Mouse (Mus musculus): Measurements from ENCODE around the gene Flrt2. TPM values are rescaled to one million over a fixed set of nuclear protein-coding genes. Genes with fewer than 3 reads are reported as not detected.

Flrt2 gene
- polyA plus RNA-seq, 1 experiment from 2014 or later = 22.9 TPM

- ATAC-seq (ENCODE audit: insufficient read depth, low FRiP score, low TSS enrichment) (no peak), DNase-seq (ENCODE audit: low spot score) (peak; percentile 29)
- Histone ChIP-seq H3K4me3 (ENCODE audit: low read depth, low read length) (peak overlapping the region; percentile 76), H3K27ac (ENCODE audit: low read depth, low read length) (no peak overlapping the region), H3K27me3 (ENCODE audit: control insufficient read depth, insufficient read depth, low read length) (peaks cover 25% of the 10 kb centered on the region), H3K36me3 (ENCODE audit: control insufficient read depth, insufficient read depth, low read length) (no peaks in the 10 kb centered on the region), H3K4me2 (ENCODE audit: low read depth) (peak overlapping the region; percentile 81), H3K4me1 (ENCODE audit: control insufficient read depth, insufficient read depth, low read length) (peaks cover 5% of the 10 kb centered on the region; the same call in 1 of the 2 replicates), H3K9ac (ENCODE audit: low read length) (no peak overlapping the region), H3K9me3 (ENCODE audit: control insufficient read depth, low read length) (no peaks in the 10 kb centered on the region)
- 0% methylated on average over 13 of the region's 13 CpGs for WGBS
Measured at GRCm38 (mm10) chr12:95692948-95693650, 1.1 kb downstream of the Flrt2 start.

GRCm38 (mm10) chr12:95693651-95694471, 1.8 kb downstream of the Flrt2 start:
- no peaks in the 10 kb centered on the region for H3K9me3 ChIP-seq (ENCODE audit: control insufficient read depth, low read length)
- H3K27ac ChIP-seq (ENCODE audit: low read depth, low read length) = no peak overlapping the region
- ATAC-seq (ENCODE audit: insufficient read depth, low FRiP score, low TSS enrichment) = 0 out of 2 replicates have a peak, but pooled peaks have one; percentile 7
- H3K27me3 ChIP-seq (ENCODE audit: control insufficient read depth, insufficient read depth, low read length) = peaks cover 25% of the 10 kb centered on the region
- peak overlapping the region; percentile 81 for H3K4me2 ChIP-seq (ENCODE audit: low read depth)
- peaks cover 6% of the 10 kb centered on the region; the same call in 1 of the 2 replicates for H3K4me1 ChIP-seq (ENCODE audit: control insufficient read depth, insufficient read depth, low read length)
- no peak overlapping the region for H3K9ac ChIP-seq (ENCODE audit: low read length)
- no peaks in the 10 kb centered on the region for H3K36me3 ChIP-seq (ENCODE audit: control insufficient read depth, insufficient read depth, low read length)
- peak; percentile 58 for DNase-seq (ENCODE audit: low spot score)
- H3K4me3 ChIP-seq (ENCODE audit: low read depth, low read length) = peak overlapping the region; percentile 76
- under 1% methylated on average over 28 of the region's 28 CpGs for WGBS

DNA sequence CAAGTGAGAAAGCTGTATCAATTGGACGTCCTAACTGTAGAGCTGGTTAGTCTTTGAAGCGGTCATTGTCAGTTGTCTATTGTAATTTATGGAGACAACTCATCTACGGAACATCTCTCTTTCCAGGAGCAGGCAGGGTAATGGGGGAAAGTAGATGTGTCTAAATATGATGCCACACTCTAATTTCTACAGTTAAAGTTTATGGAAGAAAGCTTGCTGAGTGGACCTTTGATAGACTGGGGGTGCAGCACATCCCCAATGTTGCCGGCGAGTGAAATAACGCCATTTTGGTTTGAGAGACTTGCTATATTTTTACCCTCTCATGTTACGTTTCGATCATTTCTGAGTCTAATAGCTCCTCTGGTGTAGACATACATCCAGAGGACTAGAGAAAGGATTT, 2.5 kb downstream of the Flrt2 start:
- no peak overlapping the region for H3K27ac ChIP-seq (ENCODE audit: low read depth, low read length)

GRCm38 (mm10) chr12:95694991-95695833, 3.2 kb downstream of the Flrt2 start:
- WGBS = under 1% methylated on average over 52 of the region's 68 CpGs
- Histone ChIP-seq H3K9me3 (ENCODE audit: control insufficient read depth, low read length) (no peaks in the 10 kb centered on the region), H3K4me1 (ENCODE audit: control insufficient read depth, insufficient read depth, low read length) (peaks cover 6% of the 10 kb centered on the region; the same call in 1 of the 2 replicates), H3K36me3 (ENCODE audit: control insufficient read depth, insufficient read depth, low read length) (no peaks in the 10 kb centered on the region), H3K4me3 (ENCODE audit: low read depth, low read length) (peak overlapping the region; percentile 76), H3K27me3 (ENCODE audit: control insufficient read depth, insufficient read depth, low read length) (peaks cover 25% of the 10 kb centered on the region), H3K4me2 (ENCODE audit: low read depth) (peak overlapping the region; percentile 81), H3K9ac (ENCODE audit: low read length) (peak overlapping the region; percentile 78), H3K27ac (ENCODE audit: low read depth, low read length) (peak overlapping the region; percentile 47)
- ATAC-seq (ENCODE audit: insufficient read depth, low FRiP score, low TSS enrichment) (peak; percentile 91), DNase-seq (ENCODE audit: low spot score) (peak; percentile 88)

More for the DNA sequence above, 2.5 kb downstream of the Flrt2 start:
- peaks cover 6% of the 10 kb centered on the region; the same call in 1 of the 2 replicates for H3K4me1 ChIP-seq (ENCODE audit: control insufficient read depth, insufficient read depth, low read length)
- H3K36me3 ChIP-seq (ENCODE audit: control insufficient read depth, insufficient read depth, low read length) = no peaks in the 10 kb centered on the region
- ATAC-seq (ENCODE audit: insufficient read depth, low FRiP score, low TSS enrichment) (no peak), DNase-seq (ENCODE audit: low spot score) (no peak)
- WGBS = 0% methylated on average over 8 of the region's 8 CpGs
- peak overlapping the region; percentile 76 for H3K4me3 ChIP-seq (ENCODE audit: low read depth, low read length)
- peak overlapping the region; percentile 81 for H3K4me2 ChIP-seq (ENCODE audit: low read depth)
- H3K9me3 ChIP-seq (ENCODE audit: control insufficient read depth, low read length) = no peaks in the 10 kb centered on the region
- H3K9ac ChIP-seq (ENCODE audit: low read length) = no peak overlapping the region
- H3K27me3 ChIP-seq (ENCODE audit: control insufficient read depth, insufficient read depth, low read length) = peaks cover 25% of the 10 kb centered on the region

DNA sequence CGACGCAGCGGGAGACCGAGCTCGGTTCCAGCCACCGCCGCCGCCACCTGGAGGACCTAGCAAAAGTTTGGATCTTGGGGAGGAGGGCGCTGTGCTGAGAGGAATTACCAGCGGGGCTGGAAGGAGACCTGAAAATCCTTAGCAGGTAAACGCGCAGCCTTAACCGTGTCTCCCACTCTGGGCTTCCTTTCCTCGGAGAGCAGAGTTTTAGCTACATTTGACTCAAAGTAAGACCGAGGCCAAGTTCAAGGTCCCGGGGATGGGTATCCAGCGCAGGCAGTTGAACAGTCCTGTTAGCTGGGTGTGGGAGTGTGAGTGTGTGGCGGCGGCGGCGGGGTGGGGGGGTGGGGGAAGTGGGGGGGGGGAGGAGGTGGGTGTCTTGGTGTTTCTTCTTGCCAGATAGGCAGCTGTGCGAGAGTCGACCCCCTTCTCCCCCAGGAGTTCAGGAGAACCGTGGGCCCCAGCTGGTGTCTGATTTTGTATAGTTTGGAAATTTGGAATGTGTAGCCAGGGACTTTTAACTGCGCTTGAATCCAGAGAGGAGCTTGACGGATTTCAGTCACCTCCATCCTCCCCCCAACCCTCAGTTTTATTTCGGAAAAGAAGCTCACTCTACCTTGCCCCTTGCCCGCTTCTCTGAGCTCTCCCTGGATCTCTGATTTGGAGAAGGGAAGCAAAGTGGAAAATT, 4.0 kb downstream of the Flrt2 start:
- Histone ChIP-seq H3K4me1 (ENCODE audit: control insufficient read depth, insufficient read depth, low read length) (peaks cover 6% of the 10 kb centered on the region; the same call in 1 of the 2 replicates), H3K36me3 (ENCODE audit: control insufficient read depth, insufficient read depth, low read length) (no peaks in the 10 kb centered on the region), H3K27ac (ENCODE audit: low read depth, low read length) (peak overlapping the region; percentile 47), H3K4me3 (ENCODE audit: low read depth, low read length) (peak overlapping the region; percentile 76), H3K9me3 (ENCODE audit: control insufficient read depth, low read length) (no peaks in the 10 kb centered on the region), H3K9ac (ENCODE audit: low read length) (peak overlapping the region; percentile 78), H3K27me3 (ENCODE audit: control insufficient read depth, insufficient read depth, low read length) (peaks cover 25% of the 10 kb centered on the region), H3K4me2 (ENCODE audit: low read depth) (peak overlapping the region; percentile 81)
- ATAC-seq (ENCODE audit: insufficient read depth, low FRiP score, low TSS enrichment) = peak; percentile 9; the same call in 1 of the 2 replicates
- DNase-seq (ENCODE audit: low spot score) = no peak
- WGBS = under 1% methylated on average over 24 of the region's 28 CpGs

- H3K4me2 ChIP-seq (ENCODE audit: low read depth) = peak overlapping the region; percentile 81
- 3% methylated on average over 6 of the region's 6 CpGs for WGBS
- DNase-seq (ENCODE audit: low spot score) (no peak), ATAC-seq (ENCODE audit: insufficient read depth, low FRiP score, low TSS enrichment) (no peak)
- H3K36me3 ChIP-seq (ENCODE audit: control insufficient read depth, insufficient read depth, low read length) = no peaks in the 10 kb centered on the region
- H3K4me1 ChIP-seq (ENCODE audit: control insufficient read depth, insufficient read depth, low read length) = peaks cover 6% of the 10 kb centered on the region; the same call in 1 of the 2 replicates
- 0 out of 2 replicates have a peak overlapping the region, but pooled peaks have one; percentile 14 for H3K27ac ChIP-seq (ENCODE audit: low read depth, low read length)
- H3K9ac ChIP-seq (ENCODE audit: low read length) = peak overlapping the region; percentile 78
- no peaks in the 10 kb centered on the region for H3K9me3 ChIP-seq (ENCODE audit: control insufficient read depth, low read length)
- H3K4me3 ChIP-seq (ENCODE audit: low read depth, low read length) = peak overlapping the region; percentile 76
- H3K27me3 ChIP-seq (ENCODE audit: control insufficient read depth, insufficient read depth, low read length) = peaks cover 19% of the 10 kb centered on the region
Measured at GRCm38 (mm10) chr12:95696522-95697025, 4.5 kb downstream of the Flrt2 start.

- H3K36me3 ChIP-seq (ENCODE audit: control insufficient read depth, insufficient read depth, low read length) = no peaks in the 10 kb centered on the region
- H3K4me3 ChIP-seq (ENCODE audit: low read depth, low read length) = peak overlapping the region; percentile 76
- H3K4me1 ChIP-seq (ENCODE audit: control insufficient read depth, insufficient read depth, low read length) = peaks cover 6% of the 10 kb centered on the region; the same call in 1 of the 2 replicates
- no peaks in the 10 kb centered on the region for H3K9me3 ChIP-seq (ENCODE audit: control insufficient read depth, low read length)
- WGBS = 55% methylated on average over 1 of the region's 1 CpGs
- no peak for DNase-seq (ENCODE audit: low spot score)
- no peak for ATAC-seq (ENCODE audit: insufficient read depth, low FRiP score, low TSS enrichment)
- H3K27ac ChIP-seq (ENCODE audit: low read depth, low read length) = no peak overlapping the region
- peak overlapping the region; percentile 81 for H3K4me2 ChIP-seq (ENCODE audit: low read depth)
- H3K9ac ChIP-seq (ENCODE audit: low read length) = no peak overlapping the region
- H3K27me3 ChIP-seq (ENCODE audit: control insufficient read depth, insufficient read depth, low read length) = 0 out of 2 replicates have a peak, but pooled peaks cover 3% of the 10 kb centered on the region
Measured at GRCm38 (mm10) chr12:95698556-95698955, 6.5 kb downstream of the Flrt2 start.
